Mouse (Mus musculus) thymus, postnatal 10 days (tissue): ENCODE data around the gene Tmem121b.
A peak's percentile ranks its signal among the peaks of the same experiment; 100 is the strongest.

Experiments used
- DNase-seq, 2 experiments: peaks; one replicate each; pipeline ENCODE4 v3.0.0; 2021; ENCODE audit warnings: low spot score in 2 of 2

Tmem121b gene

DNA sequence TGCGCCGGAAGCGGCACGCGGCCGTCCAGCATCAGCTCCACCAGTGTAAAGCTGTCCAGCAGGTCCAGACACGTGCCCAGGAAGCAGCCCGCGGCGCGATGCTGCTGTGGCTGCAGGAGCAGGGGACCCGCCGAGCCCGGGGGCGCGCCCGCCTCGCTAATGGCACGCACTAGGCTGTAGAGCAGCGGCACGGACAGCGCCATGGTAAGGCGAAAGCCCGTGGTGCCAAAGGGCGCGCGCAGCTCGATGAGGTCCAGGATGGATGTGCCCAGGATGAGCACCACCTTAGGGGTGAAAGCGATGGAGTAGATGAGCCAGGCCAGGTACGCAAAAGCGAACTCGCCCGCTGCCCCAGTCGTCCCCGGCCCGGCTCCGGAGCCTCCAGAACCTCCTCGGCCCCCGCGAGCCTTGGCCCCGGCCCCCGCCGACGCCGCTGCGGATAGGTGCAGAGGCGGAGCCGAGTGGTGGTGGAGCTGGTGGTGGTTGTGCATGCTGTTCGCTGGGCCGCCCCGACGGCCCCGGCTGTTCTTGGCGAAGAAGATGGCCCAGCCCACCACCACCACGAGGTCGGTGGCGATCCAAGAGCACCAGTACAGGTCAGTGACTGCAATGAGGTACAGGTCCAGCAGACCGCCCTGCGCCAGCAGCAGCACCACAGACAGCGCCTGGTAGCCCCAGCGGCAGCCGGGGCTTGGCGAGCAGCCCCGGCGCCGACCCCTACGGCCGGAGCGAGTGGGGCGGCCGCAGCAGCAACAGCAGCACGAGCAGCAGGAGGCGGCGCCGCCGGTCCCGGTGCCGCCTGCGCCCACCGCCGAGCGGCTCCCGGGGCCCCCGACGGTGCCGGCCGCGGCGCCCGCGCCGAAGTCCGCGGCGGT lies 871 bp downstream of the Tmem121b start:
- DNase-seq, result no peak

DNA sequence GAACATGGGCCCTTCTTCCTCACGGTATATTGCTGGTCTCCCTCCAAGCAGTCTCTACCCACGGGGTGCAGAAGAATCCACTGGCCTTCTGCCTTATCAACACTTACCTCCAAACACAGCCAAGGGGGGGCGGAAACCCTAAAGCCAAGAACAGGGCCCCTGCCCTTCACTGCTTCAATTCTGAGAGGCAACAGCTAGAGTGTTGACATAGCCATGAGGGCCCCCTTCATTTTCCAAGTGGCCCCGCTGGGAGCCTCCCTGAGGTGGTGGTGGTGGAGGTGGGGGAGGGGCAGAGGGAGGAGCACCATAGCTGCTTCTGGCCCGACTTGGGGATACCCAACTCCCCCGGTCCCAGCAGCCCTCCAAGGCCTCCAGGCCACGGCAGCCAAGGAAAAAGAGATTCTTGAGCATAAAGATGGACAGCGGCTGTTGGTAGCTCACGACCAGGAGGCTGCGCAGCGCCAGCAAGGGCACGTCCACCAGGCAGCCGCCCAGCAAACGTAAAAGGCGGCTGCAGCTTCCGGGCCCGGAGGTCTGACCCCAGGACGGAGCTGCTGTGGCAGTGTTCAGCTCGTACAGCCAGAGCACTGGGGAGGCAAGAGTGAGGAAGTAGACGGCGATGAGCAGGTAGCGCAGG lies 1.6 kb downstream of the Tmem121b start:
- no peak for DNase-seq

- DNase-seq, result no peak
These were observed 2.5 kb downstream of the Tmem121b start for GRCm38 (mm10) chr6:120491064-120491463.

GRCm38 (mm10) chr6:120489461-120489860 lies 4.1 kb downstream of the Tmem121b start:
- no peak for DNase-seq

DNA sequence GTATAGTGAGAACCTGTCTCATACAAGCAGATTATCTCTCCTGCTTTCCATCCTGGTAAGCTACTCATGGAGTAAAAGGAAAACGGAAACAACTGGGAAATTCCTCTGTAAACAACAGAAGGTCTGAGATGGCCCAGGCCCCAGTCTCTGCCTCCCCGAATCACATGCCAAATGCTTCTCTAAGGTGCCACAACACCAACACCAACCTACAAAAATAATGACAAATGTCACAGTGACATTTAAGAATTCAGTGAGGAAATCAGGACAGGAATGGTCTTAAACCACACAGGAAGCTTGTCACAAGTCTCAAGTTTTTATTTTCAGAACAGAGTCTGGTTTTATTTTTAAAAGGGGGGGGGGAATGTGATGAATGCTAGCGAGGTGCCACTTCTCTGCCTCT lies 5.0 kb downstream of the Tmem121b start:
- no peak for DNase-seq

GRCm38 (mm10) chr6:120486051-120486510 lies 7.5 kb downstream of the Tmem121b start:
- peak; percentile 59 to 62 for DNase-seq

DNA sequence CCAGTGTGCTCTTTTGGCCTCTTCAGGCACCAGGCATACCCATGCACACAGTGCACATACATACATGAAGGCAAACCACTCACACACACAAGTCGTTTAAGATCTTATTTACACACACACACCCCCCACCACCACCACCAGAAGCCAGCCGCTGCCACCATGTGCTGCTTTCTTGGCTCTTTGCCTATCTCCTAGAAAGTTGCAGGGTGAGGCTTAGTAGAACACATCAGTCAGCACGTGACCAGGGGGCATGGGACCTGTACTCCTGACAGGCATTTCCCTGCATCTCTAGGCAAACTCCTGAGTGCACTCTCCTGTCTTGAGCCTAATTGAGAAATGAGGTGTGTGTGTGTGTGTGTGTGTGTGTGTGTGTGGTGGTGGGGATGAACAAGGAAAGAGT lies 8.6 kb downstream of the Tmem121b start:
- no peak for DNase-seq

DNA sequence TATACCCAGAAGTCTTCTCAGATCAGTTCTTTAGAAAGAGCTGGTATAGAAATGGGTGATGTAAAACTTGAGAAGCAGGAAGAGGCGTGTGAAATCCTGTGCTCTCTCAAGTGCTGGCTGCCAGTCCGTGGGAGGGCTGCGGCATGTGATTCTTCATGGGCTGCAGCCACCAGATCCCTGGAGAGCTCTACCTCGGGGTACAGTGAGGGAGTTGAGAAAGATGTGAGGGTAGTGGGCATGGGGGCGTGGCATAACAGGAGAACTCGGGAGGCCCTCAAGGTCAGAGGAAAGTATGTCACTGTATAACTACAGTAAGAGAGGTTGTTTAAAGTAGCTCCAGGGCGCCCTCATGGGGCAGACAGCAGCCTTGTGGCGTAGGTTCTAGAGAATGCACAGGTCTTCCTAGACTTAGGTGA lies 10.4 kb downstream of the Tmem121b start:
- peak; percentile 49 to 68 for DNase-seq

GRCm38 (mm10) chr6:120482756-120483155 lies 10.9 kb downstream of the Tmem121b start:
- DNase-seq, result no peak

DNA sequence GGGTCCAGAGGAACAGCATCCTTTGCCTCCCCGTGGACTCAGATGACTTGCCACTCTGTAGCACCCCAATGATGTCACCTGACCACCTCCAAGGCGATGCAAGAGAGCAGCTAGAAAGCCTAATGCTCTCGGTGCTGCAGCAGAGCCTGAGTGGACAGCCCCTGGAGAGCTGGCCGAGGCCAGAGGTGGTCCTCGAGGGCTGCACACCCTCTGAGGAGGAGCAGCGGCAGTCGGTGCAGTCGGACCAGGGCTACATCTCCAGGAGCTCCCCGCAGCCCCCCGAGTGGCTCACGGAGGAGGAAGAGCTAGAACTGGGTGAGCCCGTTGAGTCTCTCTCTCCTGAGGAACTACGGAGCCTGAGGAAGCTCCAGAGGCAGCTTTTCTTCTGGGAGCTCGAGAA lies 11.6 kb downstream of the Tmem121b start:
- no peak for DNase-seq

- DNase-seq, result peak in 1 of 2 experiments; percentile 54
These were observed 12.1 kb downstream of the Tmem121b start for GRCm38 (mm10) chr6:120481538-120481937.

GRCm38 (mm10) chr6:120480361-120480760 lies 13.2 kb downstream of the Tmem121b start:
- DNase-seq, result no peak

- DNase-seq, result no peak
These were observed 14.3 kb downstream of the Tmem121b start for GRCm38 (mm10) chr6:120479302-120479701.

DNA sequence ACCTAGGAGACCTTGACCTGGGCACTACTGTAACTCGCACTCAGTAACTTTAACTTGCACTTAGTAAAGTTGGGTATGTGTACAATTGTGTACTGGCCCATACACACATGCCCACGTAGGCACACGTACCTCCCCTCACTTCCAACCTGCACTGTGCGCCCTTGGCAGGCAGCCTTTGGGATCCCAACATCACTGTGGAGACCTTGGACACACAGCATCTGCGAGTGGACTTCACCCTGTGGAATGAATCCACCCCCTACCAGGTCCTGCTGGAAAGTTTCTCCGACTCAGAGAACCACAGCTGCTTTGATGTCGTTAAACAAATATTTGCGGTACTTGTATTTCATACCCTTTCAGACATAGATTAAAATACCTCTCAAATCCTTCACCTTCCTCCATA lies 18.3 kb downstream of the Tmem121b start:
- no peak for DNase-seq

DNA sequence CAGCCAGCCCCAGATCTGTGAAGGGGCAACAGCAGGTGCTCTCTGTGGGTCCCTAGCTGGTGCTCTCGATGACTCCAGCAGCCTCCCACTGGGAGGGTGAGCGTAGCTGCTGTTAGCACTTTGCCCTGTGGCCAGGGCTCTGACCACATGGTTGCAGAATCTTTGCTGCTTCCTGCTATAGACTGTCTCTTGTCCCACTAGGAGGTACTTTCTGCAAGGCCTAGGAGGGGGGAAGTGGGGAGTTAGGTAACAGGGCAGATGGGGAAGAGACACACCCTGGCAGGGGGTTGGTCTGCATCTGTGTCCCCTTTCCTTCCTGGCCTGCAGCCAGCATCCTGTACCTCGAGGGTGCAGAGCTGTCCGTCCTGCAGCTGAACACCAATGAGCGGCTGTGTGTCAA lies 20.2 kb downstream of the Tmem121b start:
- DNase-seq, result no peak

DNA sequence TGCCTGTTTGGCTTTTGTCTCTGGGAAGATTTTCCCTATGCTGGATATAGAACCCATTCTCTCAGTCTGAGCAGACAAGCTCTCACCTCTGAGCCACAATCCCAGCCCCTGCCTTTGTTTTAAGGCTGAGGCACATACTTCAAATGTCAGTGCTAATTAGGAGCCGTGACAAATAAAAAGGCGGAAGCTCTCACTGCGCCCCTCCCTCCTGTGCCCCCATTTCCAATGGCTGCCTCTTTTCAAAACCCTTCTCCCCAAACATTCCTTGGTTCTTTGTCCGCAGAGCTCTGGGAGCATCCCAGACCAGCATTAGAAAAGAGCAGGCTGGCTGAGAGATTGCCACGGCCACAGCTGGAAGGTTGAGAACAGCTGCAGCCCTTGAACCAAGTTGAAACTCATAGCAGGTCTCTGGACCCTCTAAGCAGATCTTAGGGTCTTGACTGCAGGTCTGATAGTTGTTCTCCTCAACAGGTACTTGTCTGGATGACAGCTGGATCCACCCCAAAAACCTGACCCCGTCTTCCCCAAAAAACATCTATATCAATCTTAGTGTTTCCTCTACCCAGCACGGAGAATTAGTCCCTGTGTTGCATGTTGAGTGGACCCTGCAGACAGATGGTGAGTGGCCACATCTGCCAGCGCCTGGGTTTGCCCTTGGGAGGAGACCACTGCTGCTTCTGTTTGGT lies 21.0 kb downstream of the Tmem121b start:
- DNase-seq, result no peak

DNA sequence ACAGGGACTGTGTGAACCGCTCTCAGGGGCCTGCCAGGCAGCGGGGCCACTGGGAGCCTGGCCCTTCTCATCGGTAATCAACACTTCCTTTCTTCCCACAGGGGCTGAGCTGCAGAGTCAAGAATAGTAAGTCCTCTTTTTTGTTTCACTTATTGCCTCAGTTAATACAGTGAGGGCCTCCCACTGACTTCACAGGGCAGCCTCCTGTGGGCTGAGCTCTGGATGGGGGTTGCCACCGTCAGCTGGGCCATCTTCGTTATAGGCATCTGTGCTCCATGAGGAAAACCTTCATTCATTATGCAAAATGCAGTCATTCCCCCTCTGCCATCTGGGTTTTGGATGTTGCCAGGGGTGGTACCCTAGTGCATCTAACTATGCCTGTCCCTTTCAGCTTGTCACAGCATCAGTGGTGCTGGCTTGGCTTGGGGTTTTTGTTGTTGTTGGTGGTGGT lies 21.6 kb downstream of the Tmem121b start:
- no peak for DNase-seq

GRCm38 (mm10) chr6:120470666-120471065 lies 22.9 kb downstream of the Tmem121b start:
- DNase-seq, result no peak

DNA sequence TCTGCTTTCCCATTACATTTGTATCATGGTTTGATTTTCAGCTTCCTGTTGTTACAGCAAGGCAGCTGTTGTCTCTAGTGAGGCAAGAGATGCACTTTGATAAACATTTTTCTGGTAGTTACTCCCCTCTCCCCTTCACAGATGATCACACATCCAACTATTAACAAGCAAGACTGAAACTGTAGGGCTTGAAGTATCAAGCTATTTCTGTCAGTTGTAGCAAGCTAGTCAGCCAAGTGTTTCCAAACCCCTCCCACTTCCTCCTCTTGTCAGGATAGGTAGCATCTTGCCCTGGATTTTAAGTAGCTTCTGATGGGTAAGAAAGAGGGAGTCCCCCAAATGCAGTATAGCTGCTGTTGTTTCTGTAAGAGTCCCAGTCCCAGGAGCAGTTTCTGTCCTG lies 23.8 kb downstream of the Tmem121b start:
- no peak for DNase-seq

- no peak for DNase-seq
These were observed 24.3 kb downstream of the Tmem121b start for GRCm38 (mm10) chr6:120469268-120469667.

DNA sequence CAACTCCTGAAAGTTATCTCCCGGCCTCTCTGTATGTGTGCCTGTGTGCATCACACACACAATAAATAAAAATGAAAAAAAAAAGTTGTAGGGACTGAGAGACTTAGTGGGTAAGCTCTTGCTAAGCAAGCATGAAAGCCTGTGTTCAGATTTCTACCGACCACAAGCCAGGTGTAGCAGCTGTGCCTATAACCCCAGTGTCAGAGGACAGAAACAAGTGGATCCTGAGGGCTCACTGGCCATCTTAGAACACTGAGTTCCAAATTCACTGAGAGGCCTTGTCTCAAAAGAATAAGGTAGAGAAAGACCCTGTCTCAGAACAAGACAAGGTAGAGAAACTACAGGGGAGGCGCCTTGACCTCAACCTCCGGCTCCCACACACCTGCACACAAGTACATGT lies 25.3 kb downstream of the Tmem121b start:
- DNase-seq, result no peak

DNA sequence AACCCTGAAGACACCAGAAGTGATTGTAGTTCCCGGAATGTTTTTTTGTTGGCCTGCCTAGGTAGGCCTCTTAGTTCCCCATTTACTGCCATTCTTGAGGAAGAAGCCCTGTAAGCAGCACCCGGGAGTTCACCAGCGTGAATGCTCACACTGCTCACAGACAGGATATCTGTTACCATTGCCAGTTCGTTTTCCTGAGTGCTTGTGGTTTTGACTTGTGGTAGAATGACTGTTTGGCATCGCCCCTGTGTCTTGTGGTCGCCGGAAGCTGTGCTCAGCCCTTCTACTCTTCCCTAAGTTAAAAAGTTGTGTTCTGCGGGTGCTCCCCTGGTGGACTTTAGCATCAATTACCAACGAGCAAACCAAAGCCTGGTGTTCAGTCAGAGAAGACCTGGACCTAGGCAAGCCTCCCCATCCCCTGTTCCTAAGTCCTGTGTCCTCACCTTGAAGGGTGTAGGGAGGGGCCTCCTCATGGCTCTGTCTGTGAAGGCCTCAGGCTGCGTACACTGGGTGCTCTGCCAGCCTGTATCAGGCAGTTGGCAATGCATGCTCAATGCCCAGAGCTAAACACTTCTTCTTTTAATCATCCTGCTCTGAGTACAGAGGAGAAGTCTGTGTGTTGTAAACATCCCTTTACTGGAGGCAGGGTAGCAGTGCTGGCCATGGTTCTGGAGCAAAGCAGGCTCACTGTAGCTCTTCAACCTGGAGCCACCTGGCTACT lies 26.8 kb downstream of the Tmem121b start:
- peak; percentile 72 for DNase-seq
